Mouse (Mus musculus) kidney, adult 10 weeks (tissue): ENCODE data around the gene Zfp691. TPM values are rescaled to one million over a fixed set of nuclear protein-coding genes. Genes with fewer than 3 reads are reported as not detected.

Experiments used
- polyA plus RNA-seq: library from polyadenylated mRNA; stranded (reverse); fragments of 350-450 nt; fragmentation: Illumina TruSeq; extraction: RNeasy Lipid Tissue Mini Kit (QIAGEN cat#74804); gene quantifications from one replicate; pipeline ENCODE4 v1.2.3, GENCODE M21; 2014; ENCODE audit warnings: low read depth, low replicate concordance

The Zfp691 gene
- 0.53 TPM for polyA plus RNA-seq

DNA sequence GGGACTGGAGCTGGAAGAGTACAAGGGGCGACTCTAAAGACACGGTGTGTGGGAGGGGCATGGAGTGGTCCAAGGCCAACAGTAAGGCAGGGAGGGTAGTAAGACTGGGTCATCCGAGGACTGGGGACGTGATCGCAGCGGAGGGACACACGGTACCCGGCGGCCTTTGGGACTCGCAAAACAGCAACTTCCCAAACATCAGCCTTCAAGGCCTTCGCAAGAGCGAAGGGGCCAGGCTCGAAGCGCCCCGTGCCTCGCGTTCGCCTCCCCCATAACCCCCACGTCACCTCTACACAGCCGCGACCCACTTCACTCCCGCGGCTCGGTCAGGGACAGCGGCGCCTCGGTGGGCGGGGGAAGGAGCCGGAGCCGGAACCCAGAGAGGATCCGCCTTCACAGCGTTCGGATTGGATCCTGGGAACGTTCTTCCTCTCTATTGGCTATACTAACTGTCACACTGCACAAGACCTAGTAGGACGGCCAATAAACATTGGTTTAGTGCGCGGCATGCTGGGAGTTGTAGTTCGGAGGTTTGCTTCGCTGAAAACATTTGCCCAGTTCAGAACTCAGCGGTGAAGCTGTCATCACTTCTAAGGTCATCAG is at the start of gene Zfp691:
TSS of gene Zfp691 (minus strand) at position 345 of the 603 bp plus-strand sequence.

DNA sequence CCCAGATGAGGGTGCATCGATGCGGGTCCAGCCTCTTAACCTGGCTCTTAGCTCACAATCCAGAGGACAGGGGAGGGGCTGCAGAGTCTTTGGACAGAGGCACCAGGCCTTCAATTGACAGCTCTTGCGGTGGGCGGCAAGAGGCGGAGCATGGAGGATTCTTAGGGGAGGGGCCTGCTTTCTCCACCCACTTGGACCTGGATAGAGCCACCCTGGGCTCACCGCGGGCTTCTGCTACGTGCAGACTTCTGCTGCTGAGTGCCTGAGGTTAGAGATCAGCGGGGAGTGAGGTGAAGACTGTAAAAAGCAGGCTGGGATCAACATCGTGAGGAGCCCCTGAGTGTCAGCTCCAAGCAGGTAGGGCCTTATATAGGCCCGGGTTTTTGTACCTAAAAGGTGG is 44.2 kb upstream of the Zfp691 start, which contains the start of gene Tmem269:
TSS of gene Tmem269 (minus strand) at position 49 of the 400 bp plus-strand sequence.

DNA sequence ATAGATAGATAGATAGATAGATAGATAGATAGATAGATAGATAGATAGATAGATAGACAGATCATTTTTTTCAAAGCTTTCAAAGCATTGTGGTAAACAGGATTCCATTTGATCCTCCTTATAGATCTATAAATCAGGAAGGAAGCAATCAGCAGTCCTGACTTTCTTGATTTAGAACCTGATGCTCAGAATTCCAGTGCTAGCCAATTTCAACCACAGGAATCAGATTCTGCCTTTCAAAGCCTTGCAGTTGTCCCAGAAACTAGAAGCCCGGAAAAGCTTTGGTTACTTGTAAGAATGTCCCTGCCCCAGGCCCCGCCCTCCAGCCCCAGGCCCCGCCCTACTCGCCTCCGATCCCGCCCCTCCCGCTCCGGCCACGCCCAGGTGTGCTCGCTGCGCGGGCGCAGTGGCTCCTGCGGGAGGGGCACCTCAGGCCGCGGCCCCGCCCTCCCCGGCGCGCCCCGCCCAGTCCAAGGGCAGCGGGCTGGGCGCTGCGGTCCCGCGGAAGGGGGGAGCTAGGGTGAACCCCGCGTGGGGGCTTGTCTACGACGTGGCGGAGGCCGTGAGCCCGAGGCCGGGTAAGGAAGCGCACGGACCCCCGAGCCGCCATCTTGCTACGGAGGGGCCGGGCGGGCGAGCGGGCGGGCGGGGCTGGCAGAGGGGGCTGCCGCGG is 21.1 kb upstream of the Zfp691 start, which contains the start of gene Svbp:
TSS of gene Svbp (plus strand) at position 398 of the 673 bp plus-strand sequence.

DNA sequence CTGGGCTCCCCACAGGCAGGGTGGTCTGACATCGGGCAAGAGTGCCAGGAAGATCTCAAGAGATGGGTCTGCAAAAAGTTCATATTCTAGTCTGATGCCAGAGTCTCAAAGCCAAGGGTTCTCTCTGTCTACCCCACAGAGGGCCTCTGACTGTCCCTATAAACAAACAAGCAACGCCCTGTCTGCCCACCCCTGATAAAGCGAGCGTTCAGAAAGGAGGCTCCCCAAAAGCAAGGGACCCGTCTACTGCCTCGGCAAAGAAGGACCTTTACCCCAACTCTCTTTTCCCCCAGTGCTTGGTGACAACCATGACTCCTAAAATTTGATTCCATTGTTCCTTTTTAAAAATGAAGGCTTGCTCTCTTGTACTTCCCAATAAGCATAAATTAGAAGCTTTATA is 15.9 kb upstream of the Zfp691 start, which contains the start of gene Ermap:
TSS of gene Ermap (minus strand) at position 148 of the 400 bp plus-strand sequence.

Other genes with a start within 250 kb of the Zfp691 start
- not detected for gene Olfr1328, start 235.6 kb downstream of the Zfp691 start, polyA plus RNA-seq
- not detected for gene Lao1, start 212.6 kb downstream of the Zfp691 start, polyA plus RNA-seq
- 6.3 TPM for gene Slc2a1, start 65.5 kb downstream of the Zfp691 start, polyA plus RNA-seq
- not detected for gene Ermap, start 15.8 kb upstream of the Zfp691 start, polyA plus RNA-seq
- 11.5 TPM for gene Svbp, start 21.1 kb upstream of the Zfp691 start, polyA plus RNA-seq
- not detected for gene Tmem269, start 44.0 kb upstream of the Zfp691 start, polyA plus RNA-seq
- 6.7 TPM for gene AU022252, start 58.5 kb upstream of the Zfp691 start, polyA plus RNA-seq
- gene P3h1, start 58.7 kb upstream of the Zfp691 start, polyA plus RNA-seq: 14.4 TPM
- 5.5 TPM for gene Cldn19, start 81.2 kb upstream of the Zfp691 start, polyA plus RNA-seq
- 618 TPM for gene Ybx1, start 120.4 kb upstream of the Zfp691 start, polyA plus RNA-seq
- 21.3 TPM for gene Ppih, start 146.4 kb upstream of the Zfp691 start, polyA plus RNA-seq
- gene Ccdc30, start 241.3 kb upstream of the Zfp691 start, polyA plus RNA-seq: 4.3 TPM
- 50.2 TPM for gene Ppcs, start 248.2 kb upstream of the Zfp691 start, polyA plus RNA-seq
- gene Zmynd12, start 248.6 kb upstream of the Zfp691 start, polyA plus RNA-seq: 2.2 TPM